Mouse (Mus musculus): ENCODE measurements at regions not wholly inside any gene's neighbourhood (a gene's known extent, or its start where the extent isn't known, plus 50 kb on each side); places are given as distances from the start of the nearest gene placed in this dataset.
A peak's percentile ranks its signal among the peaks of the same experiment; 100 is the strongest.

- TF ChIP-seq HCFC1 (IDR thresholded peaks at IDR 0.05; ENCODE audit: low read depth, low read length) (no peak), MAX (IDR thresholded peaks at IDR 0.05; ENCODE audit: low read length) (no peak)
- Histone ChIP-seq H3K27ac (ENCODE audit: insufficient read depth, low read depth) (no peak overlapping the region), H3K9ac (ENCODE audit: insufficient read depth, low read depth) (no peak overlapping the region), H3K9me3 (replicated peaks; ENCODE audit: low read length) (no peaks in the 10 kb centered on the region), H3K27me3 (replicated peaks) (no peaks in the 10 kb centered on the region), H3K36me3 (replicated peaks in 1 of 2; ENCODE audit: control insufficient read depth in 1 of 2, insufficient read depth in 1 of 2, low read length in 1 of 2) (no peaks in the 10 kb centered on the region), H3K79me2 (replicated peaks; ENCODE audit: control insufficient read depth, extremely low read depth, insufficient read depth, poor library complexity, severe bottlenecking) (no peaks in the 10 kb centered on the region), H3K4me3 (replicated peaks in 1 of 3; ENCODE audit: low read depth in 2 of 3, low read length in 2 of 3, poor library complexity in 1 of 3) (no peak overlapping the region), H3K4me2 (ENCODE audit: insufficient read depth, low read depth, poor library complexity, severe bottlenecking) (no peak overlapping the region), H3K4me1 (ENCODE audit: control insufficient read depth in 1 of 2, insufficient read depth in 2 of 2) (peaks cover 0 to 9% of the 10 kb centered on the region in 2 experiments; a peak in 2 of 4 replicates)
- in situ Hi-C loops (cut with MboI; ENCODE audit: low pct_ligation_motif_present, low pct_unique_long_range_greater_than_20kb, low sequenced_read_pairs) = no loop called here
- dilution Hi-C loops (cut with MboI; ENCODE audit: extremely low pct_ligation_motif_present, extremely low pct_unique_long_range_greater_than_20kb, low sequenced_read_pairs) = no loop called here
- no peak for DNase-seq (ENCODE audit: extremely low read depth)
Observed at GRCm38 (mm10) chr10:45823612-45824011, 246.0 kb downstream of the Hace1 start.

GRCm38 (mm10) chr10:45848654-45849053 lies 271.0 kb downstream of the Hace1 start:
- no peak overlapping the region for H3K4me3 ChIP-seq (replicated peaks in 1 of 3; ENCODE audit: low read depth in 2 of 3, low read length in 2 of 3, poor library complexity in 1 of 3)
- H3K79me2 ChIP-seq (replicated peaks; ENCODE audit: control insufficient read depth, extremely low read depth, insufficient read depth, poor library complexity, severe bottlenecking) = no peaks in the 10 kb centered on the region
- no peak for TF ChIP-seq ZNF384 (IDR thresholded peaks at IDR 0.05; ENCODE audit: low read depth, low read length)
- no peak for TF ChIP-seq POLR2A (IDR thresholded peaks at IDR 0.05; ENCODE audit: low read depth, low read length)
- no peak for TF ChIP-seq RAD21 (IDR thresholded peaks at IDR 0.05; ENCODE audit: low read depth, low read length)
- no peak for TF ChIP-seq ZC3H11A (IDR thresholded peaks at IDR 0.05; ENCODE audit: low read depth, low read length)
- TF ChIP-seq CHD1 (IDR thresholded peaks at IDR 0.05; ENCODE audit: low read depth, low read length) = no peak
- no peak for TF ChIP-seq BHLHE40 (IDR thresholded peaks at IDR 0.05; ENCODE audit: low read depth, low read length)
- no peak for TF ChIP-seq ETS1 (conservative IDR thresholded peaks at IDR 0.05; ENCODE audit: low read depth, low read length)
- no peak for TF ChIP-seq POLR2AphosphoS2 (IDR thresholded peaks at IDR 0.05; ENCODE audit: low read depth, low read length)
- no peak for TF ChIP-seq ZKSCAN1 (IDR thresholded peaks at IDR 0.05; ENCODE audit: borderline replicate concordance, low read depth, low read length)
- TF ChIP-seq TCF12 (IDR thresholded peaks at IDR 0.05; ENCODE audit: low read depth, low read length) = no peak
- no peak for TF ChIP-seq KAT2A (IDR thresholded peaks at IDR 0.05; ENCODE audit: insufficient replicate concordance, low read length)
- no peak for TF ChIP-seq EP300 (IDR thresholded peaks at IDR 0.05; ENCODE audit: low read length)
- TF ChIP-seq NRF1 (IDR thresholded peaks at IDR 0.05; ENCODE audit: low read depth, low read length) = no peak
- TF ChIP-seq MYC (IDR thresholded peaks at IDR 0.05; ENCODE audit: low read depth, low read length) = no peak
- no peak overlapping the region for H3K9ac ChIP-seq (ENCODE audit: insufficient read depth, low read depth)
- peak overlapping the region; percentile 32; the same call in 1 of the 2 replicates for H3K4me2 ChIP-seq (ENCODE audit: insufficient read depth, low read depth, poor library complexity, severe bottlenecking)
- no peaks in the 10 kb centered on the region for H3K4me1 ChIP-seq (ENCODE audit: control insufficient read depth in 1 of 2, insufficient read depth in 2 of 2)
- no peaks in the 10 kb centered on the region for H3K27me3 ChIP-seq (replicated peaks)
- DNase-seq (ENCODE audit: extremely low read depth) = no peak
- no peak overlapping the region for H3K27ac ChIP-seq (ENCODE audit: insufficient read depth, low read depth)
- H3K9me3 ChIP-seq (replicated peaks; ENCODE audit: low read length) = no peaks in the 10 kb centered on the region
- H3K36me3 ChIP-seq (replicated peaks in 1 of 2; ENCODE audit: control insufficient read depth in 1 of 2, insufficient read depth in 1 of 2, low read length in 1 of 2) = no peaks in the 10 kb centered on the region
- dilution Hi-C loops (cut with MboI; ENCODE audit: extremely low pct_ligation_motif_present, extremely low pct_unique_long_range_greater_than_20kb, low sequenced_read_pairs) (no loop called here), in situ Hi-C loops (cut with MboI; ENCODE audit: low pct_ligation_motif_present, low pct_unique_long_range_greater_than_20kb, low sequenced_read_pairs) (no loop called here)
